Mouse (Mus musculus) small intestine, adult 2 months (tissue): ENCODE data around the gene Rbm34.
"Not testable (repeated sequence)": the region's sequence is repeated elsewhere in the genome, so short reads cannot be mapped to it uniquely, and the experiment has no call there.

ENCODE experiments used
- CTCF ChIP-seq: fragments of 200-500 bp; IDR thresholded peaks from 2 replicates; pipeline ENCODE4 v1.5.1; 2012; ENCODE audit warnings: low read depth, mild to moderate bottlenecking, control low read depth, inconsistent platforms, low read length, moderate library complexity, mixed read lengths; ENCODE audit not compliant: insufficient replicate concordance, insufficient read length; ENCODE audit errors: extremely low read depth
- POLR2A ChIP-seq: fragments of 200-500 bp; IDR thresholded peaks from 2 replicates; pipeline ENCODE4 v1.6.1; 2012; ENCODE audit warnings: low read depth, mild to moderate bottlenecking, control low read depth, inconsistent platforms, low read length, moderate library complexity

DNA sequence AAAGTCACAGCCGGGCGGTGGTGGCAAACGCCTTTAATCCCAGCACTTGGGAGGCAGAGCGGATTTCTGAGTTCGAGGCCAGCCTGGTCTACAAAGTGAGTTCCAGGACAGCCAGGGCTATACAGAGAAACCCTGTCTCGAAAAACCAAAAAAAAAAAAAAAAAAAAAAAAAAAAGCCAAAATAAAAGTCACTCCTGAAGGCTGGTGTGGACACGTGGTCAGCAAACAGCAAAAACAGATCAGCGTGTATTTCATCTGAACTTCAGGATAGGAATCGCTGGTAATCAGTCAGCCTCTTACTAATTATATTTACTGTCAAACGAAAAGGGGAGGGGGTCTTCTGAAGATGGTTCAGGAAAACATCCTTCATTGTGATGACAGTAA is 56.8 kb downstream of the Rbm34 start:
- not testable (repeated sequence) for TF ChIP-seq CTCF, POLR2A
